Mouse (Mus musculus): ENCODE measurements around the gene Vmn2r85. TPM values are rescaled to one million over a fixed set of nuclear protein-coding genes. Genes with fewer than 3 reads are reported as not detected.

The Vmn2r85 gene
- total RNA-seq, 2 experiments from 2014 or later, result 0.97 to 1.1 TPM

DNA sequence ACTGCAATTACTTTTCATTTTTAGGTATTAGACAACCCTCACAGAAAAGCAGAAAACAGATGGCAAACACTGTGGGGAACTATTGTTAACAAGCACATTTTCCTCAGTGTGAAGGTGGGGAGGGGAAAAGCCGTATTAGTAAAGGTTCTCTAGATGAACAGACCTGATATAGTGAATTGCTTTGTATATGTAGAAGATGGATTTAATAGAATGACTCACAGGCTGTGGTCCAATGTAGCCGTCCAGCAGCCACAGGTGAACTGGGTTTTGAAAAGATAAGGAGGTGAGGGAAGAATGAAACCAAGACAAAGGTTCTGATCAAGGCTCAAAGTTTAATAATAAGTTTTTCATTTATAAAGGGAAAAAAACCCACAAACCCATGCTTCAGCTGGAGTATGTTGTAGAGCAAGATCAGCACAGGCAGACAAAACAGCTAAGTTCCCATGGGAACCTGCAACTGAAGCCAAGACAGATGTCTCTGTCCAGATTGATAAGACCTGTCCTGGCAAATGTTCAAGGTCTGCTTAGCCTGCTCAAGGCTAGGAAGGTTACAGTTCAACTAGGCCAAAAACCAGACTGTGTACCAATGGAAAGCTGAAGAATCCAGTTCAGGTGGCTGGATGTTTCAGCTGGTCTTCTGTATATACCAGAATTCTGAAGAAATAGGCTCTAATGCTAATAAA lies 56.9 kb downstream of the Vmn2r85 start:
- no peak for DNase-seq (ENCODE audit: extremely low spot score in 1 of 2, low spot score in 2 of 2)
- H3K4me3 ChIP-seq, result no peak overlapping the region
- TF ChIP-seq CTCF (IDR thresholded peaks at IDR 0.05), result no peak
- H3K27ac ChIP-seq, result no peak overlapping the region
- intact Hi-C loops (cut with DNase I), result no loop called here

DNA sequence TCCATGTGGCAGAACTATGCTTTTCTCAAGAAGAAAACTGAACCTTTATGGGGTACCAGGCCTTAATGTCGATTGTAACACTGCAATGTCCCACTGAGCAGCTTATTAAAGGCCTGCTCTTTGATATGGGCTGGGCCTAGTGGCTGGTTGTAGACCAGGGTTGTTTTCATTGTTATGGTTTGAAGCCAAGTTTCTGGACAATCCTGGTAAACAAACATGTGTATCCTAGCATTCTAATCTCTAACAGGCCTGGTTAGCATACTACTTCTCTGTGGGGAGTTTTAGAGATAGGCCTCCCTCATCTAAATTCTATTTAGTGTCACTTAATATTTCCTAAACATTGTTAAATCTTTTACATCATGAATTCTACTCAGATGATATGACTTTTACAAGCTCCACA lies 57.9 kb downstream of the Vmn2r85 start:
- no peak for DNase-seq (ENCODE audit: extremely low spot score in 1 of 2, low spot score in 2 of 2)
- no peak overlapping the region for H3K27ac ChIP-seq
- intact Hi-C loops (cut with DNase I), result no loop called here
- H3K4me3 ChIP-seq, result no peak overlapping the region
- TF ChIP-seq CTCF (IDR thresholded peaks at IDR 0.05), result no peak

DNA sequence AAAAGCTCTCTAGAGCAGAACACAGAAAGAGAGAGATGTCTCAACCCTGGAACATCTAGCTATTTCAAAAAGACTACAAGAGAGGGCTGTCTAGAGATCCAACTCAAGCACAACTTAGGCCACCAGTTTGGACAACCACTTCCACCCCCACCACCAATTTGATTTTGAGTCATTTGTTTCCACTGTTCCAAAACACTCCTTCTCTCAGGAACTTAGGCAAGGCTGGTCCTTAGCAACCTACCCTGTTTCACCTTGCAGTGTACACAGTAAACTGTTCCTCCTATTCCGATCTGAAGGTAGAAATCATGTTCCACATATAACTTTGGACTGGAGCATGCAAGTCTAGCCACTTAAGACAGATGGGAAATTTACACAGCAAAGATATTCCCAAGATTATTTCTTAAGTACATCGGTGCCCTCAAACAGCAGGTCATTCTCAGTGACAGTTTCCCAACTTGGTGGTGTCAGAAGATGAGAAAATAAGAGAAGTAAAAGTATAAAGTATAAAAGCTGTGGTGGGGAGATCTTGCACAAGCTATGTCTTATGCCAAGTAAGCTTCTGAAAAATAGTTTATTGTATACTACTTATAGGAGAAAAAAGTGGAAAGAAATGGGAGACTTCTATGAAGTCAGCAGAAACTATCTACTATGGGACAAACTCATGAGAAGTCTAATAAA lies 59.4 kb downstream of the Vmn2r85 start:
- Histone ChIP-seq H3K27ac (no peak overlapping the region), H3K4me3 (no peak overlapping the region)
- intact Hi-C loops (cut with DNase I), result no loop called here
- DNase-seq (ENCODE audit: extremely low spot score in 1 of 2, low spot score in 2 of 2), result no peak
- TF ChIP-seq CTCF (IDR thresholded peaks at IDR 0.05), result no peak

DNA sequence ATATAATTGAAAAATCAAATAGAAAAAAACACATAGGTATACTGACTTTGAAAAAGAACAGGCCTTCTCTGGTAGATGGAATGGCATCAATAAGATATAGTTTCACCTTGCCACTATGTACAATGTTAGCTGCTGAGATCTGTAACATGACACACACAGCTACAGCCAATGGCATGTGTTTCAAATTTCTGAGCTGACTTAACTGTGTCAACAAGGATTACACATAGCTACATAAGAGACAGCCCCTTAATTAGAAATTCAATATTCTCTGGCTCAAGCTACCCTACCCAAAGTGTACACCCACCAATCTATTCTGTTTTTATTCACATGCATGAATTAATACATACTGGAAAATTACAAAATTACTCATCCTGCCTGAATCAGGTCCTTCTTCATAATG lies 61.1 kb downstream of the Vmn2r85 start:
- TF ChIP-seq CTCF (IDR thresholded peaks at IDR 0.05), result no peak
- Histone ChIP-seq H3K4me3 (no peak overlapping the region), H3K27ac (no peak overlapping the region)
- no peak for DNase-seq (ENCODE audit: extremely low spot score in 1 of 2, low spot score in 2 of 2)
- intact Hi-C loops (cut with DNase I), result no loop called here

DNA sequence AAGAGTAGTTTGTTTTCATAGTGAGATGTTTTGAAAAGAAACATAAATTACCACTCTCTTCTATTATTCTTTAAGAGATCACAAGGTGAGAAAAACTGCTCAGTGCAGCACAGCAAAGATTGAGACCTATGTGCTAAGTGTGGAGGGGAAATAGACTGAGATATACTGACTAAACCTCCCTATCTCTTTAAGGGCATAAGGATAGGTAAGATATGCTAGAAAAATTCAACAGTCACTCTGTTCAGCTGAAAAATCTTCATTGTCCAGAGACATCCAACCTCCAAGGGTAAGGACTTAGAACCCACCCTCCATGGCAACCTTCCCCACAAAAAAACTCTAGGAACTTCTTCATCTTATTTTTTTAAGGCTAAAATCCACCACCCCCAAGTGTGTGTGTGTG lies 64.7 kb downstream of the Vmn2r85 start:
- DNase-seq (ENCODE audit: extremely low spot score in 1 of 2, low spot score in 2 of 2), result no peak
- Histone ChIP-seq H3K4me3 (no peak overlapping the region), H3K27ac (no peak overlapping the region)
- intact Hi-C loops (cut with DNase I), result no loop called here
- TF ChIP-seq CTCF (IDR thresholded peaks at IDR 0.05), result no peak

Other genes with a start within 250 kb of the Vmn2r85 start
- gene Olfr826, start 245.5 kb downstream of the Vmn2r85 start, total RNA-seq (2021), result not detected
- not detected for gene Olfr827, start 215.3 kb downstream of the Vmn2r85 start, total RNA-seq (2021)
- gene Neurod4, start 149.5 kb downstream of the Vmn2r85 start, total RNA-seq (2021), result under 1 TPM; 0.27 to 0.30 TPM
- 1 to 10 TPM in 1 of 2 experiments, under 1 TPM in 1; 0.96 to 2.2 TPM for gene Tespa1, start 106.8 kb downstream of the Vmn2r85 start, total RNA-seq (2021)
- gene Vmn2r84, start 35.4 kb downstream of the Vmn2r85 start, total RNA-seq (2021), result under 1 TPM; 0.42 to 0.43 TPM
- gene Vmn2r86, start 26.3 kb upstream of the Vmn2r85 start, total RNA-seq (2021), result under 1 TPM; 0.27 to 0.30 TPM
- 1 to 10 TPM; 1.4 to 1.6 TPM for gene Vmn2r87, start 67.7 kb upstream of the Vmn2r85 start, total RNA-seq (2021)

Measured in left cerebral cortex, adult 2 months (tissue).